Mouse (Mus musculus) CH12.LX (cell line): ENCODE measurements around the gene Mrpl16. TPM values are rescaled to one million over a fixed set of nuclear protein-coding genes. Genes with fewer than 3 reads are reported as not detected.

Source experiments
- DNase-seq: peaks from one replicate; pipeline ENCODE4 v3.0.0-alpha.2; 2013; ENCODE audit errors: extremely low read depth
- H3K27ac ChIP-seq: 2 replicates; pipeline ENCODE4 v1.5.1; 2012; ENCODE audit warnings: low read depth, mild to moderate bottlenecking, control low read depth, moderate library complexity; ENCODE audit not compliant: insufficient read depth
- H3K27me3 ChIP-seq: replicated peaks from 2 replicates; pipeline ENCODE3; 2012; ENCODE audit warnings: inconsistent platforms
- H3K36me3 ChIP-seq, 2 experiments: replicated peaks in 1 of 2; 2 replicates each; pipeline versions ENCODE3 to v1.6.1; 2012; ENCODE audit warnings: inconsistent platforms in 1 of 2, low read length in 1 of 2, mild to moderate bottlenecking in 1 of 2, mixed read lengths in 1 of 2, moderate library complexity in 1 of 2; ENCODE audit not compliant: control insufficient read depth in 1 of 2, insufficient read depth in 1 of 2
- H3K4me1 ChIP-seq, 2 experiments: 2 replicates each; pipeline ENCODE4 v1.6.1; 2012; ENCODE audit warnings: inconsistent platforms in 1 of 2, moderate library complexity in 1 of 2; ENCODE audit not compliant: insufficient read depth in 2 of 2, control insufficient read depth in 1 of 2
- H3K4me2 ChIP-seq: 2 replicates; pipeline ENCODE4 v1.6.1; 2012; ENCODE audit warnings: low read depth, mild to moderate bottlenecking, control low read depth; ENCODE audit not compliant: poor library complexity, insufficient read depth, severe bottlenecking
- H3K4me3 ChIP-seq, 3 experiments: fragments of 150-350 bp in 1 of 3; sonication (generic) in 1 of 3; replicated peaks in 1 of 3; 2 replicates each; pipeline versions ENCODE3 to v1.5.1; 2011 to 2012; ENCODE audit warnings: low read depth in 2 of 3, low read length in 2 of 3, mild to moderate bottlenecking in 2 of 3, moderate library complexity in 2 of 3, control low read depth in 1 of 3, improper control_type of control experiment in 1 of 3, inconsistent platforms in 1 of 3, mixed read lengths in 1 of 3; ENCODE audit not compliant: poor library complexity in 1 of 3
- H3K79me2 ChIP-seq: replicated peaks from 2 replicates; pipeline ENCODE4 v1.6.1; 2012; ENCODE audit warnings: mild to moderate bottlenecking, moderate library complexity; ENCODE audit not compliant: control insufficient read depth, poor library complexity, insufficient read depth, severe bottlenecking; ENCODE audit errors: extremely low read depth
- H3K9ac ChIP-seq: 2 replicates; pipeline ENCODE4 v1.6.1; 2012; ENCODE audit warnings: low read depth, mild to moderate bottlenecking, control low read depth, moderate library complexity; ENCODE audit not compliant: insufficient read depth
- H3K9me3 ChIP-seq: replicated peaks from 2 replicates; pipeline ENCODE3; 2012; ENCODE audit warnings: low read length, inconsistent platforms, mixed read lengths
- CHD1 ChIP-seq: IDR thresholded peaks from 2 replicates; pipeline ENCODE4 v1.6.1; 2012; ENCODE audit warnings: low read depth, low read length, improper control_type of control experiment, inconsistent platforms
- CTCF ChIP-seq, 2 experiments: IDR thresholded peaks in 1 of 2; conservative IDR thresholded peaks in 1 of 2; 2 replicates each; pipeline ENCODE4 v1.5.1; 2011 to 2012; ENCODE audit warnings: low read depth in 2 of 2, low read length in 2 of 2, improper control_type of control experiment in 1 of 2, inconsistent platforms in 1 of 2, mild to moderate bottlenecking in 1 of 2, moderate library complexity in 1 of 2
- JUN ChIP-seq: IDR thresholded peaks from 2 replicates; pipeline ENCODE4 v1.6.1; 2011; ENCODE audit warnings: low read depth, mild to moderate bottlenecking, low read length, improper control_type of control experiment, moderate library complexity; ENCODE audit not compliant: insufficient read depth
- MAFK ChIP-seq: IDR thresholded peaks from 2 replicates; pipeline ENCODE4 v1.6.1; 2011; ENCODE audit warnings: low read length, improper control_type of control experiment; ENCODE audit not compliant: insufficient replicate concordance
- MAZ ChIP-seq: IDR thresholded peaks from 2 replicates; pipeline ENCODE4 v1.6.1; 2012; ENCODE audit warnings: low read depth, mild to moderate bottlenecking, inconsistent platforms, low read length, improper control_type of control experiment, moderate library complexity
- MEF2A ChIP-seq: IDR thresholded peaks from 2 replicates; pipeline ENCODE4 v1.6.1; 2014; ENCODE audit warnings: low read depth, mild to moderate bottlenecking, inconsistent platforms, low read length, improper control_type of control experiment, borderline replicate concordance
- MXI1 ChIP-seq: IDR thresholded peaks from 2 replicates; pipeline ENCODE4 v1.6.1; 2011; ENCODE audit warnings: mild to moderate bottlenecking, low read depth, low read length, improper control_type of control experiment
- MYC ChIP-seq: IDR thresholded peaks from 2 replicates; pipeline ENCODE4 v1.6.1; 2011; ENCODE audit warnings: low read depth, mild to moderate bottlenecking, improper control_type of control experiment, low read length
- POLR2A ChIP-seq: IDR thresholded peaks from 2 replicates; pipeline ENCODE4 v1.6.1; 2011; ENCODE audit warnings: low read depth, mild to moderate bottlenecking, improper control_type of control experiment, low read length
- RAD21 ChIP-seq: IDR thresholded peaks from 2 replicates; pipeline ENCODE4 v1.6.1; 2011; ENCODE audit warnings: low read depth, mild to moderate bottlenecking, low read length, improper control_type of control experiment, moderate library complexity
- RCOR1 ChIP-seq: conservative IDR thresholded peaks from 2 replicates; pipeline ENCODE4 v1.6.1; 2012; ENCODE audit warnings: low read depth, mild to moderate bottlenecking, inconsistent platforms, low read length, improper control_type of control experiment
- SIN3A ChIP-seq: IDR thresholded peaks from 2 replicates; pipeline ENCODE4 v1.6.1; 2012; ENCODE audit warnings: low read length, improper control_type of control experiment, inconsistent platforms
- SMC3 ChIP-seq: IDR thresholded peaks from 2 replicates; pipeline ENCODE4 v1.6.1; 2011; ENCODE audit warnings: low read depth, low read length, improper control_type of control experiment
- TBP ChIP-seq: conservative IDR thresholded peaks from 2 replicates; pipeline ENCODE4 v1.6.1; 2011; ENCODE audit warnings: low read depth, low read length, improper control_type of control experiment
- TCF12 ChIP-seq: IDR thresholded peaks from 2 replicates; pipeline ENCODE4 v1.6.1; 2014; ENCODE audit warnings: low read depth, mild to moderate bottlenecking, inconsistent platforms, low read length, improper control_type of control experiment
- USF2 ChIP-seq: conservative IDR thresholded peaks from 2 replicates; pipeline ENCODE4 v1.6.1; 2011; ENCODE audit warnings: low read depth, low read length, improper control_type of control experiment
- ZKSCAN1 ChIP-seq: IDR thresholded peaks from 2 replicates; pipeline ENCODE4 v1.6.1; 2012; ENCODE audit warnings: low read depth, inconsistent platforms, low read length, improper control_type of control experiment, borderline replicate concordance
- ZNF384 ChIP-seq: IDR thresholded peaks from 2 replicates; pipeline ENCODE4 v1.6.1; 2012; ENCODE audit warnings: low read depth, low read length, improper control_type of control experiment, inconsistent platforms
- dilution Hi-C: fragments of 300-500 bp; cut with MboI; formaldehyde crosslinking; loops from 2 replicates; pipeline ENCODE4 v1.14.3; 2020; ENCODE audit warnings: low sequenced_read_pairs; ENCODE audit not compliant: extremely low pct_unique_long_range_greater_than_20kb, extremely low pct_ligation_motif_present
- in situ Hi-C: fragments of 300-500 bp; cut with MboI; formaldehyde crosslinking; loops from 3 replicates; pipeline ENCODE4 v1.14.3; 2019; ENCODE audit warnings: low sequenced_read_pairs, low pct_ligation_motif_present, low pct_unique_long_range_greater_than_20kb, mixed read lengths
- polyA plus RNA-seq: library from polyadenylated mRNA; unstranded; fragments of >175 nt; gene quantifications from 2 replicates; pipeline ENCODE4 v1.2.1, GENCODE M21; 2012; ENCODE audit warnings: low read depth; ENCODE audit not compliant: insufficient read length
- total RNA-seq, 2 experiments: library from RNA; depleted of rRNA; stranded (reverse); fragments of 300-350 nt in 1 of 2; fragments of >200 nt in 1 of 2; gene quantifications; 2 replicates each; pipeline ENCODE4 v1.2.3; 2012 to 2014

Mrpl16 gene
- total and polyA plus RNA-seq, 3 experiments, result 61.8 to 77.3 (median 72.8) TPM

GRCm38 (mm10) chr19:11810856-11811255, 40.7 kb downstream of the Mrpl16 start:
- TF ChIP-seq TCF12 (no peak), CHD1 (no peak), MYC (no peak), SIN3A (no peak), RCOR1 (no peak), CTCF (conservative IDR thresholded peaks at IDR 0.05 in 1 of 2, IDR thresholded peaks at IDR 0.05 in 1 of 2; ENCODE audit: low read depth in 2 of 2, low read length in 2 of 2) (no peak), ZKSCAN1 (no peak), JUN (no peak), SMC3 (no peak), RAD21 (no peak), USF2 (no peak), MXI1 (no peak)

DNA sequence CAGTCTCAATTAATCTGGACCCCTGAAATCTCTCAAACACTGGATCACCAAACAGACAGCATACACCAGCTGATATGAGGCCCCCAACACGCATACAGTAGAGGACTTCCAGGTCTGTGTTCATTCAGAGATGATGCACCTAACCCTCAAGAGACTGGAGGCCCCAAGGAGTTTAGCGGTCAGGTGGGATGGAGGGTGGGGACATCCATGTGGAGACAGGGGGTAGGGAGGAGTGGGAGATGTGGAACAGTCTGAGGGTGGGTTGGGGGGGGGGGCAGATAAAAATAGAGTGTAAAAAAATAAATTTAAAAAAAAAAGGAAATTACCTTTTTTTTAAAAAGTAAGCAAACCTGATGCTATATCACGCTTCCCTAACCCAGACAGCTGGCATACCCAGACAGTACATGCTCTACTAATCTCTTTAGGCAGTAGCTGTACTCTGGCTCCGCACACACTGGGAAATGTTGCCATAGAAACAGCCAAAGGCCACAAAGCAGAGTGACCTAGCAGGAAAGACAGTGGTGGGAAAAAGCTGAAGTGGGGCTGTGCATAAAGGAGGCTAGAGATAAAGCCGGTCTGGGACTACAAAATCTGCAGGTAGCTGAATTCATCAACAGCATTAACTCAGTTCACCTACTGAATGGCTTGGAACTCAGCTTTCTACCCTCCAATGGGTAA, 41.6 kb downstream of the Mrpl16 start:
- in situ Hi-C loops (no loop called here), dilution Hi-C loops (no loop called here)
- H3K4me3 ChIP-seq, result no peak overlapping the region
- H3K27me3 ChIP-seq, result peaks cover 15% of the 10 kb centered on the region
- TF ChIP-seq POLR2A, result no peak
- TF ChIP-seq MAFK, result no peak
- no peak for TF ChIP-seq ZKSCAN1
- no peak for TF ChIP-seq MAZ
- TF ChIP-seq MXI1, result no peak
- TF ChIP-seq CHD1, result no peak
- no peak for TF ChIP-seq ZNF384
- TF ChIP-seq SIN3A, result no peak
- TF ChIP-seq TBP, result no peak
- no peak for TF ChIP-seq MEF2A
- TF ChIP-seq RCOR1, result no peak
- no peak overlapping the region for H3K4me2 ChIP-seq
- no peaks in the 10 kb centered on the region for H3K9me3 ChIP-seq
- no peak for DNase-seq
- no peak overlapping the region for H3K9ac ChIP-seq
- H3K79me2 ChIP-seq, result no peaks in the 10 kb centered on the region
- H3K4me1 ChIP-seq, result no peaks in the 10 kb centered on the region
- no peaks in the 10 kb centered on the region for H3K36me3 ChIP-seq
- H3K27ac ChIP-seq, result no peak overlapping the region

More at GRCm38 (mm10) chr19:11810856-11811255, 40.7 kb downstream of the Mrpl16 start:
- no peak for DNase-seq
- no peak overlapping the region for H3K4me2 ChIP-seq
- no peaks in the 10 kb centered on the region for H3K9me3 ChIP-seq
- in situ Hi-C loops, result no loop called here
- H3K9ac ChIP-seq, result no peak overlapping the region
- no peaks in the 10 kb centered on the region for H3K36me3 ChIP-seq
- no peak overlapping the region for H3K27ac ChIP-seq
- H3K4me1 ChIP-seq, result no peaks in the 10 kb centered on the region
- peaks cover 8% of the 10 kb centered on the region for H3K27me3 ChIP-seq
- H3K79me2 ChIP-seq, result no peaks in the 10 kb centered on the region
- dilution Hi-C loops, result no loop called here
- H3K4me3 ChIP-seq, result no peak overlapping the region
